Mouse (Mus musculus) kidney, adult 18-20 months (tissue): ENCODE data around the gene Trmt1.
A peak's percentile ranks its signal among the peaks of the same experiment; 100 is the strongest.

Source experiments
- DNase-seq: peaks from one replicate; pipeline ENCODE4 v3.0.0; 2021

Trmt1 gene

DNA sequence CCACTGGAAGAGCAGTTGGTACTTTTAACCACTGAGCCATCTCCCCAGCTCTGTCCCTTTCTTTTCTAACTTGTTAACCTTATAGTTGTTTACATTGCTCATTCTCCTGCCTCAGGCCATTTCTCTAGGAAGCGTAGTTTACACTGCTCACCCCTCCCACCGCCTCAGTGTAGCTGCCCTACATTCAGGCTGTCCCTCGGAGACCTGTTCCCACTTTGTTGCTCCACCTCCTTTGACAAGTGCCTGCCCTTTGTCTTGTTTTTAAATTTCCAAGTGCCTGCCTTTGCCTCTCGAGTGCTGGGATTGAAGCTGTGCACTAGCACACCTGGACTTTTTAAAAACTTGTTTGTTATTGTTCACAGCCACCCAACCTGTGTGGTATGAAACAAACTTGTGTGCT lies 7.2 kb downstream of the Trmt1 start:
- DNase-seq = no peak

DNA sequence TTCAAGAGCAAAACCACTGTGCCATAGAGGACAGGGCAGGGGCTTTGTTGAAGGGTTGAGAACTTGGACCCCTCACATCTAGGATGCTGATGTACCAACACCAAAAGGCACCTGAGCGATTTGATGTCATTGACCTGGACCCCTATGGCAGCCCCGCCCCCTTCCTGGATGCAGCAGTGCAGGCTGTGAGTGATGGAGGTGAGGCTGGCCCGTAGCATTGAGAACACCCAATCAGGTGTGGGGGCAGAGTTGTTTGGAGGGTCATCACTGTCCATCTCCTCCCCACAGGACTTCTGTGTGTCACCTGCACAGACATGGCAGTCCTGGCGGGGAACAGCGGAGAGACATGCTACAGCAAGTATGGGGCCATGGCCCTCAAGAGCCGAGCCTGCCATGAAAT lies 9.0 kb downstream of the Trmt1 start:
- DNase-seq = no peak

DNA sequence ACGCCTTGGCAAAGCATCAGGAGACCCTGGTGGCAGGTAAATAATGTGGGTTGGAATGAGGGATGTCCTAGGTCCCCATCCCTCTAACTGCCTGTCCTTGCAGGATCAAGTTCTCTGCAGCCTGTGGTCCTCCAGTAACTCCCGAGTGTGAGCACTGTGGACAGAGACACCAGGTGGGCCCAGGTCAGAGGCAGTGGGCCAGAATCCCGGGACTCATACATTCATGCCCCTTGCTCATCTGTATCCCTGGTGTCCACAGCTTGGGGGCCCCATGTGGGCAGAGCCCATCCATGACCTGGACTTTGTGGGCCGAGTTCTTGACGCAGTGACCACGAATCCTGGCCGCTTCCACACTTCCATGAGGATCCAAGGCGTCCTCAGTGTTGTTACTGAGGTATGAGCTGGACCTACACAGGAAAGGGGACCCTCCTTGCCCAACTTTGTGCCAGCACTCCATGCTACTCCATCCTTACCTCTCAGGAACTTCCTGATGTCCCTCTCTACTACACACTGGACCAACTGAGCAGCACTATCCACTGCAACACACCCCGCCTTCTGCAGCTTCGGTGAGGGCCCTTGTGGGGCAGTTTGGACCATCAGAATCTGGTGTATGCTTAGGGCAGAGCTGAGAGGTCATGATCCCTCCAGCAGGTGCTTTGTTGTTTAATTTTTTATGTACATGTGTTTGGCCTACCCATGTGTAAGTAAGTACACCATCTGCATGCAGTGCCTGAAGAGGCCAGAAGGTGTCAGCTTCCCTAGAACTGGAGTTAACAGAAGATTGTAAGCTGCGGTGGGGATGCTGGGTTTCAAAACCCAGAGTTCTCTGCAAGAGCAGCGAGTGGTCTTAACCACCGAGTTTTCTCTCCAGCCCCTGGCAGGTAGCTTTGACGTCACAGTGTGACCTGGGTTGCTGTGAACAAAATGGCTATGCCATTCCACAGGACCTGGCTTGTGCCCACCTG lies 11.3 kb downstream of the Trmt1 start:
- DNase-seq = no peak

DNA sequence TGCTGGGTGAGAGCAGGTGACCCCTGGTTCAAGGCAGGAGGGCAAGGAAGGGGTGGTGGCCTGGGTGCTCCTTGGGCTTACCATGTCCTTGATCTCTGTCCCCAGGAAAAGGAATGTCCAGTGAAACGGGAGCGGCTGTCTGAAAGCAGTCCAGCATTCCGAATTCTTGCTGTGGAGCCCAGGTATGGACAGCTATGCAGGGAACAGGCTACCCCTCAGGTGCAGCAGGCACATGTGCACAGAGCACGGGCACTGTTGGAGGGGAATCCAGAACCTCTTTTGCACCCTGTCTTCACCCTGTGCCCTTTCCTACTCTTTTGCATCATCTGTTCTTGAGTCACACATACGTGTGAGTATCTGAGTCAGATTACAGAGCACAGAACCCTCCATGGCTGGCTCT lies 12.2 kb downstream of the Trmt1 start:
- no peak for DNase-seq

DNA sequence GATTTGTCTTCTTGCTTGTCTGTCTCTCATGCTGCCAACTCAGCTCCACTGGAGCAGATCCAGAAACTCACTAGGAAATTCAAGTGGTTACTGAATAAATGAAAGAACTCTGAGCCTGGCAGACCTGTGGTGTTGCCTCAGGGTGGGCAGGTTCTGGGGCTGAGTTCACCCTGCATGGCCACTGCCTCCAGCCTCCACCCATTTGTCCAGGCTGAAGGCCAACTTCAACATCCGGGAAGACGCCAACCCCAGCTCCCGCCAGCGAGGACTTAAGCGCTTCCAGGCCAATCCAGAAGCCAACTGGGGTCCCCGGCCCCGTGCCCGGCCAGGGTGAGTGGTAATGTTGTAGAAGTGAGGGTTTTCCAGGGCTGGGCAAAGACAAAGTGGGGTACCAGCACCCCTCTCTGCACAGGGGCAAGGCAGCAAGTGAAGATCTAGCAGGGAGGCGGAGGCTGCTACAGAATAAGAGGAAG lies 12.9 kb downstream of the Trmt1 start:
- DNase-seq = peak; percentile 70

DNA sequence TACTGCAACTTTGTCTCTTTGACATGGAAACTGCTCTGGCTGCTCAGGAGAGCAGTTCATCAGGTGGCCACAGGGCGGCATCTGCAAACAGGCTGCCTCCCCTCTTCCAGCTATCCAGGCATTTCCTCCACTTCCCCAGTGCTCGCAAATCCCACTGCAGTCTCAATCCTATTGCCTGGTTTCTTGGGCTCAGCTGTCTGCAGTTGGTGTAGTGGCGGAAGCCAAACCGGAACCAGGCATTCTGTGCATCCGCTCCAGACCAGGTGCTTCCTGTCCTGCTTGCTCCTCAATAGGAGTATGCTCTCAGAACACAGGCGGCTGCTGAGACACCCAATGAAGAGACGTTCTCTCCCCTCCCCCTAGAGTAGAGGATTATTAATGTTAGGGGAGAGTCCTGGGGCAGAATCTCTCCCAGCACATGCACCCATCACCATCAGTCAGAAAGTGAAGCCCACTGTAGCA lies 13.8 kb downstream of the Trmt1 start:
- peak; percentile 68 for DNase-seq

DNA sequence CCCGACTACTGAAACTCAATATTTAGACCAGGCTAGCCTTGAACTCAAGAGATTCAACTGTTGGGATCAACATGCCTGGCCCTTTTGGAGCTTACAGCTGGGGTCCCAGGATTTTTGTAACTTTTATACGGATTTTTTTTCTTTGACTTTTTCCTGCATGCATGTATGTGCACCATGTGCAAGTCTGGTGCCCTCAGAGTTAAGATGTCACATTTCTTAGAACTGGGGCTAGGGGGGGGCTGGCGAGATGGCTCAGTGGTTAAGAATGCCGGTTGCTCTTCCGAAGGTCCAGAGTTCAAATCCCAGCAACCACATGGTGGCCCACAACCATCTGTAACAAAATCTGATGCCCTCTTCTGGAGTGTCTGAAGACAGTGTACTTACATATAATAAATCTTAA lies 14.4 kb downstream of the Trmt1 start:
- DNase-seq = no peak

DNA sequence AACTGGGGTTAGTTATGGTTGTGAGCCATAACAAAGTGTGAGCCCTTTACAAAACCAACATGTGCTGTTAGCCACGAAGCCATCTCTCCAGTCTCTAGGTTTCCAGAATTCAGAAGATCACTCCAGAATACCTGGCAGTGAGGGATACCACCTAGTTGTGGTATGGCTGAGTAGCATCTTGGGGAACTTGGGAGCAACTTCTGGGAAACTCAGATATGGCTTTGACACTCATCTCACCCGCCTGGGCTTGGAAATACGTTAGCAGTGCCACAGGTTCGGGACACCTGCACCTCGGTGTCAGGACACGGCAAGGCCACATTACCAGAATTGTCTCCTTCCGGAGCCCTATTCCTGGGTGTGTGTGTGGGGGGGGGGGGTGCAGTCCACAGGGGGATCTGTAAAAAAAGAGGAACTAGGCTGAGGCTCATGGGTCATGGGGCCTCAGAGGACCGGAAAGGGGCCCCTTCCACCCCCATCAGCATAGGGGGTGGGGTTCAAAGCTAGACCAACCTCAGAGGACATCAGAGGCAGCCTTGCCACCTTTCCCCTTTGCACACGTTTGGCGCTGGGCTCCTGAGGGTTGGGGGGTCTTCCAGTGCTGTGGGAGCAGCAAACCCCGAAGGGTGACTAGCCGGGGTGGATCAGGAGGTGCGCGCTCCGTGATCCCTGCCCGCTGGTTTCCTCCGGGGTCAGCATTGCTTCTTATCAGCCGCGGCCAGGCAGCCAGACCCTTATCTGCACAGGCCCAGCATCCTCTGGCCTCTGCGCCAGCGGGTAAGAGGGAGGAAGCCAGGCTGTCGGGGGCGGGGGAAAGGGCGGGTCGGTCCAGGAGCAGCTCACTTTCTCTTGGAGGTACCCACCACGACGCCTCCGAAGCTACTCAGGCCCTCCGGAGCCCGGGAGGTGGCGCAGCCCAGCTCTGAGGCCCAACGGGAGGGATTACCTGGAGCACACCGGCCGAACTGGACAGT lies 15.1 kb downstream of the Trmt1 start, which contains the start of gene Lyl1:
Gene Lyl1, plus strand, starts transcription at position 517 of the 971 bp plus-strand sequence.
- peak; percentile 64 for DNase-seq

DNA sequence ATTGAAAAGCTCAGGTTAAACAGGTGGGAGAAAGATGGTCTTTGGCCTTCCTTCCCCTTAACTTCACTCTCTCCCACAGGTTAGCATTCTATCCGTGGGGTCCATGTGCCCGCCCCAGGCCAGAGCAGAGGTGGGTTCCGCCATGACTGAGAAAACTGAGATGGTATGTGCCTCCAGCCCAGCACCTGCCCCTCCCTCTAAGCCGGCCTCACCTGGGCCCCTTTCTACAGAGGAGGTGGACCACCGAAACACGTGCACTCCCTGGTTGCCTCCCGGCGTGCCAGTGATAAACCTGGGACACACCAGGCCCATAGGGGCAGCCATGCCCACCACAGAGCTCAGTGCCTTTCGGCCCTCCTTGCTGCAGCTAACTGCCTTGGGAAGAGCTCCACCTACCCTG lies 16.5 kb downstream of the Trmt1 start:
- DNase-seq = no peak

DNA sequence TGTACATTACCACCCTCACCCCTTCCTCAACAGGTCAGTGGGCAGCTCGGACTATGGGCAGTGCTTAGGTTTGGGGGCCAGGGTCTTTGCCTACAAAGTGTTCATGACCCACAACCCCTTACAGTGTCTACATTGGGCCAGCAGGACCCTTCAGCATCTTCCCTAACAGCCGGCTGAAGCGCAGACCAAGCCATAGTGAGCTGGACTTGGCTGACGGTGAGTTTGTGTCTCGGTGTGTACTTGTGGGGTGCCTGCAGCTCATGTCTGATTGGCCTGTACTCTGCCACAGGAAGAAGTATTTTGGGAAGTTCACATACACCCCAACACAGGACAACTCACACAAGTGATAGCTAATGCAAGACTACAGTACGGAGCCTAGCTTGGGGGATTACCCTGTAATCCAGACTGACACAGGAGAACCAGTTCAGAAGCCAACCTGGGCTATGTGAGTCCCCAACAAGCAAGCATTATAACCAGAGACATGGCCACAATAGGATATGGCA lies 16.9 kb downstream of the Trmt1 start:
- DNase-seq = no peak

DNA sequence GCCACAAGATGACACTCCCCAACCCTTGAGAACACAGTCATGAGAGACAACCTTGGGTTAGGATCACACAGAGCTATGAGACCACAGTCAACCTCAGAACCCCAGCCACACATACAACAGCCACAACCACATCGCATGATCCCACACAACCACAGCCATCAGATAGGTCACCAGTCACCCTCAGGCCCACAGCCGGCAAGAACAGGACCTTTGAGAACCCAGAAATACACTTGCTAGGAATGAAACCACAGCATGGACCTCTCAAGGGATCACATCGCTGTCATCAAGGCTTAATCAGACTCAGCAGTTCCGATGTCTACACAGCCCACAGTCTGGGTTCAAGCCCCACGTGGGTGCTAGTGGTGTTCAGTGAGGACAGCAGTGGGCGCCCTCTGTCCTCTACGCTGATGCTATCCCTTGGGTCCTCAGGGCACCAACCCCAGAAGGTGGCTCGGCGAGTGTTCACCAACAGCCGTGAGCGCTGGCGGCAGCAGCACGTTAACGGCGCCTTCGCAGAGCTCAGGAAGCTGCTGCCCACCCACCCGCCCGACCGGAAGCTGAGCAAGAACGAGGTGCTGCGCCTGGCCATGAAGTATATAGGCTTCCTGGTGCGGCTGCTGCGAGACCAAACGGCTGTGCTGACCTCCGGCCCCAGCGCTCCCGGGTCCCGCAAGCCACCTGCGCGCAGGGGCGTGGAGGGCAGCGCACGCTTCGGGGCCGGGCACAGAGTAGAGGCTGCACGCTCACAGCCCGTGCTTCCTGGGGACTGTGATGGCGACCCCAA lies 17.6 kb downstream of the Trmt1 start:
- no peak for DNase-seq

DNA sequence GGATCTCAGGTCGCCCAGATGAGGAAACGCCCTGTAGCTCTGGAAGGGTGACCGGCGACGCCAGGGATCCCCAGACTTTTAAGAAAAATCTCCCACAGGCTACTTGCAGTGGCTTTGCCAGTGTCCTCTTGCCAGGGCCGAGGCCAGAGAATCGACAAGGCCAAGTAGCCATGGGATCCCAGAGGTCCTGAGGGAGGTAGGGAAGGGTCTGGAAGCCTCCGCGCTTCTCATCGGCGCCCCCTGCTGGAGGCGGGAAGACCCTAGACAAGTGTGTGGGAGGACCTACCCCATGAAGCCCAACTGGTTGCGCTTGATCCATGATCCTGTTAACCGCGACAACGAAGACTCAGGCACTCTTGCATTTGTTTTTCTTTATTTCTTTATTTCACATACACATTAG lies 18.2 kb downstream of the Trmt1 start:
- peak; percentile 77 for DNase-seq

DNA sequence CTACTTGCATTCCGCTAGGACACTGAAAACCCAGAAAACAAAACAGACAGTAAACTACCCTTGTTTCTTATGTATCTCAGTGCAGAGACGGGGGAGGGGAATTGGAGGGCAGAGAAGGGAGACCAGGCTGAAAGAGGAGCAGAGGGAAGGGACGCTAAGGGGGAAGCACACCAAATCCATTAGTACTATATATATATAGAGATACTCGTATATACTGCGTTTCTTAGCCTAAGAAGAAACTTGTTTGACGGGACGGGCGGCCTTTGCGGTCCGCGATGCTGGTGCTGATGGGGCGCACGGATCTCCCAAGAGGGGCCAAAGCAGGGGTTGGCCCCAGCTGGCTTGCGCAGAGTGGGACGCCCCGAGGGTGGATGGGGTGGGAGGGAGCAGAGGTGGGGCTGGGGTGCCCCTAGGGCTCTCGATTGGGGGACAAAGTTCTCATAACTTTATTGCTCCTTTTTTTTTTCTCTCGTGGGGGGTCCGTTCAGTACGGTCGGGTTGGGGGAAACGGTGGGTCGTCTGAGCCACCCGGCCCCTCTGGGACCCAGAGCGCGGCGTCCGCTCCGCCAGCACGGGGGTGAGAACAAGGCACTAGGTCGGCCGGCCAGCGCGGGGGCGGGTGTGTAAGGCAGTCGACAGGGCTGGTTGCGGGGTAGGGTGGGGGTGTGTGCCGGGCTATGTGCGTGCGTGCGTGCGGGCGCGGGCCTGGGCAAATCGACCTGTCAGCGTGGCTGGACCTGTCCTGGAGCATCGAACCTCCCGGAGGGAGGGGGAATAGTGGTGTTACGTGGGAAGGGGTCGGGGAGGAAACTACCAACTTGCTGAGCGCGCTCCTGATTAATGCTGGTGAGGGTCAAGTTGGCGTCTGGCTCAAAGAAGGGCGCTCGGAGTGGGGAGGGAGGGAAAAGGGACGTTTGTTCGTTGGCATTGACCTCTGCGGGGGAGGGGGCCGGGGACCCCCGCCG lies 19.0 kb downstream of the Trmt1 start:
- DNase-seq = no peak

DNA sequence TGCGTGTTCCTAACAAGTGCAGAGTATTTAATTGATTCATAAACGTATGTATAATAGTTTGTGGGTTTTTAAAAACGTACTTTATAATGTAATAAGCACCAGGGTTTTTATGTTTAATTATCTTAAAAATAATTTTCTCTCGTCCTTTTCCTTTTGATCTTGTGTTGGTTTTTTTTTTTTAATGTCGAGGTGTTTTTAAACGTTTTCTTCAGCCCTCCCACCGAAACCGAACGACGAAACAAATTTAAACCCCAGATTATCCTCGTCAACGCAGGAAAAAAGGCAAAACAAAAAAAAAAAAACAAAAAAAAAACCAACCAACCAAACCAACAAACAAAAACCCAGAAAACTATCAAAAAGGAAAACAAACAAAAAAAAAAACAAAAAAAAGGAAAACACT lies 19.9 kb downstream of the Trmt1 start:
- DNase-seq = no peak

DNA sequence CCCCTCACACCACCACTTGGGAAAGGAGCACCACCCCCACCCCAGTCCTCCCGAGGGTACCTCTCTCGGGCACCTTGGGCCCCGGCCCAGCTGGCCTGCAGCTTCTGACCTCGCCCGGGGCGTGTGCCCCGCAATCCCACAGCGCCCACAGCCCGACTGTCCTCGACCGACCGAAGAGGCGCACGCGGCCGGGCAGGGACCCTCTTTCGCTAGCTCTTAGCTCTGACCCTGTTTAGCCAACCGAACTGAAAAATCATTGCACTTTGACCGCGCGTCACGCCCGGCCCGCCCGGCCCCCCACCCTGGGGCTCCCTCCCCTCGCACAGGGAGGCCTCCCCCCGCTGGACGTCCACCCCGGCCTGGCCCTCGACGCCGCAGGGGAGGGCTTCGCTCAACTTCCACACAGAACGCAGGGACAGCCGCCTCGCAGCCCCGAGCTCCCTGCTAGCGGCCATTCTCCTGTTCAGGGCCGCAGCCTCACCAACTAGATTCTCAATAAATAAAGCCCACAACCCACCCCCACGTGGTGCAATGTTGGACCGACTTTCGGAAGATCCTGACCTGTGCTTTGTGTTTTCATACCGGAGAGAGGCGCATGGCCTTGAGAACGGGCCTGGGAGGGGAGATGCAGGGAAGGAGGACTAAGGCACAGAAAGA lies 20.6 kb downstream of the Trmt1 start:
- DNase-seq = no peak

DNA sequence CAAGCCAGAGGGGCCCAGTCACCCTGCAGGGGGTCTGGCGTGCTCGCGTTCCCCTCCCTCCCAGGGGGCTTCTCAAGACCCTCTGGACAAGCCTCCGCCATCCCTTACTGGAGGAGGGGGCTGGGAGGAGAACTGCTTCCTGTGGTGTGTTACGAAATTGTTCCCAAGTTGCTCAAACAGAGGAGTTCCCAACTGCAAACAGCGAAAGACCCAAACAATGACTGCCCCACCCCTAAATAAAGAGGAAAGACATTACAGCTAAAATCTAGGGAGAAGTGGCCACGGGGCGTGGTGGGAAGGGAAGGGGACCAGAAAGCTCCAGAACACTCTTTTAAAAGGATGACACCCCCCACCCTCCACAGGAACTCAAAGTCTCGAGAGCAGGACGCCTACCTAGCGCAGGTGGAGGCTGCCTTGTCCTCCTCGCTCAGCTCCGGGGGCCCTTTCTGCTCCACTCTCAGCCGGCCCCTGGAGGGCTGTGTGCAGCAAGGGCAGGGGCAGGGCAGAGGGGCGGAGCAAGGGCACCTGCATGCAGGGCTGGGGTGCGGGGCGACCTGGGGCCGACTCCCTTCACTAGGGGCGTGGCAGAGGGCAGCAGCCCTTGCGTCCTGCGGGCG lies 21.3 kb downstream of the Trmt1 start:
- DNase-seq = no peak

DNA sequence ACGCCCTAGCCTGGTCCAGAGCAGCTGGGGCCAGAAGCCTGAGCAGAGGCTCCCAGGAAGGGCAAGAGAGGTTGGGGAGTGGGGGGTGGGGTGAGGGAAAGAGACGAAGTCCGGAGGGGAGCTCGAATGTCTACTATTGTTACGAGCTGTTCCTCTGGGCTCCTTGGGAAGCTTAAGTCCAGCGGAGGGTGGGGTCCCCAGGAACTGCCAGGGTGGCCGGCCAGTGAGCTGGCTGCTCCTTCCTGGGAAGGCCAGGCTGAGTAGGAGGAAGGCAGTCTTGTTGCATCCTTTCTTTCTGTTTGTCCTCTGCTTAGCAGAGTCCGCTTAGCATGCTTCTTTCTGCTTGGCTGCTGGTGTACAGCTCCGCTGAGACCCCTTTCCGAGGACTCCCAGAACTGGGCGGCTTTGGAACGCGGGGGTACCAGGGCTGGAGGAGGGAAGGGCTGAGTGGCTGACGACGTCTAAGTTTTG lies 22.0 kb downstream of the Trmt1 start:
- no peak for DNase-seq

DNA sequence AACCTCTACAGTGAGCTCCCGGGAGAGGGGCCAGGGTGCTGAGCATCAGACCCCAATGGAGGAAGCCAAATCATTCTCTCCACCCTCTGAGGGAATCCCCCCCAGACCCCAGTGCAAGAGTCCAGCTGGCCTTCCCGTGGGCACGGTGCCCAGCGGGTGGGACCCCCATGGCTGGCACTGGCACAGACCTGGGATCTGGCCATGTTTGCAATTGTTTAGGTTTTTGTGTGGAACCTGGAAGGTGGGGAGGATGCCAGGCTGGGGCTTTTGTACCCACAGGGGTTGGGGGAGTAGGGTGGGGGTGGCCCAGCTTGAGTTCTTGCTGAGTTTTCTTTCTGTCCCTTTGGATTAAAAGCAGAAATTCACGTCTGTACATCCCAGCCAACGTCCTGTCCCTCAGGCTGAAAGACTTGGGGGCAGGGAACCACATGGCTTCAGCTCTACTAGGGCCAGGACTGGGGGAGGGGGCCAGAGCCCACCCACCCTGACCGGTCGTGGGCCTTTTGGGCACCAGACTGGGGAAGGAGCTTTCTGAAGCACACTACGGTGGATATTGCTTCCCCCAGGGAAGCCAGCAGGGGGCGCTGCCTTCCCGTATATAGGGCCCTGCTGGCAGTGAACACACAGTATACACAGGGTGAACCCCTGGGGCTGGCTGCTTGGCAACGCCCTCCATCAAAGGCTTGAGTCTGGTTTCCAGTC lies 22.8 kb downstream of the Trmt1 start:
- peak; percentile 89 for DNase-seq

DNA sequence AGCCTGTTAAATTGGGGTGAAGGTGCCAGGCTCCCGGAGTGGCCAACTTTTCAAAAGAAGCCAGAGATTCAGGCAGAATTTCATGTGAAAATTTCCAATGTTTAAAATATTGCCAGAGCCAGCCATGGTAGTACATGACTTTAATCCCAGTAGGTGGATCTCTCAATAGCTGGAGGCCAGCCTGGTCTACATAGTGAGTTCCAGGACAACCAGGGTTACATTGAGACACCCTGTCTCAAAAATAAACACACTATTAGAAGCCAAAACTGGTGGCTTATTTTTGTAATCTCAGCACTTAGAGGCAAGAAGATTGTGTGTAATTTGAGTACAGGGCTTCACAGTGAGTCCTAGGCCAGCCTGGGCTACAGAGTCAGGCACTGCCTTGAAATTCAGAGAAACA lies 23.8 kb downstream of the Trmt1 start:
- DNase-seq = no peak
